Mouse (Mus musculus): ENCODE measurements around the gene Gm45261. TPM values are rescaled to one million over a fixed set of nuclear protein-coding genes. Genes with fewer than 3 reads are reported as not detected.

Gene Gm45261
- total RNA-seq (2023), result not detected

GRCm38 (mm10) chr1:80461348-80461747 is at the start of gene Gm45261:
TSS of gene Gm45261 (minus strand) at chr1:80461448.

Other genes with a start within 250 kb of the Gm45261 start
- under 1 TPM in 1 of 2 experiments, not detected in 1; 0.11 TPM for gene Fam124b, start 243.0 kb downstream of the Gm45261 start, total RNA-seq (2023)
- 100 to 1,000 TPM; 104 to 125 TPM for gene Cul3, start 121.0 kb downstream of the Gm45261 start, total RNA-seq (2023)

Data from neutrophil, adult 59 days (primary cell).